Mouse (Mus musculus) ES-Bruce4 (cell line): ENCODE results near the gene Smim15. TPM values are rescaled to one million over a fixed set of nuclear protein-coding genes. Genes with fewer than 3 reads are reported as not detected.

Experiments
- H3K27ac ChIP-seq: 2 replicates; pipeline ENCODE4 v1.5.1; 2012; ENCODE audit warnings: low read length, inconsistent platforms; ENCODE audit not compliant: insufficient read depth
- H3K27me3 ChIP-seq: 2 replicates; pipeline ENCODE4 v1.6.1; 2012; ENCODE audit warnings: mild to moderate bottlenecking, low read length, inconsistent platforms; ENCODE audit not compliant: control insufficient read depth, poor library complexity, insufficient read depth, severe bottlenecking
- H3K36me3 ChIP-seq: 2 replicates; pipeline ENCODE4 v1.6.1; 2012; ENCODE audit warnings: inconsistent platforms, mild to moderate bottlenecking, low read length, moderate library complexity; ENCODE audit not compliant: control insufficient read depth, poor library complexity, insufficient read depth, severe bottlenecking
- H3K4me1 ChIP-seq: one replicate; pipeline ENCODE4 v1.8.1; 2011; ENCODE audit warnings: low read length; ENCODE audit not compliant: control insufficient read depth, insufficient read depth
- H3K4me3 ChIP-seq: 2 replicates; pipeline ENCODE4 v1.5.1; 2011; ENCODE audit warnings: low read depth, mild to moderate bottlenecking, low read length
- H3K9ac ChIP-seq: 2 replicates; pipeline ENCODE4 v1.6.1; 2012; ENCODE audit warnings: low read depth, mild to moderate bottlenecking, inconsistent platforms; ENCODE audit not compliant: poor library complexity, severe bottlenecking
- H3K9me3 ChIP-seq: replicated peaks from 2 replicates; pipeline ENCODE4 v1.6.1; 2012; ENCODE audit warnings: mild to moderate bottlenecking, low read length, inconsistent platforms; ENCODE audit not compliant: control insufficient read depth, poor library complexity, insufficient read depth, severe bottlenecking
- CTCF ChIP-seq: IDR thresholded peaks from one replicate; pipeline ENCODE4 v1.8.1; 2011; ENCODE audit warnings: low read depth, low read length
- EP300 ChIP-seq: IDR thresholded peaks from 2 replicates; pipeline ENCODE4 v1.6.1; 2011; ENCODE audit warnings: low read depth, low read length; ENCODE audit not compliant: insufficient read depth
- POLR2A ChIP-seq: IDR thresholded peaks from one replicate; pipeline ENCODE4 v1.8.1; 2011; ENCODE audit warnings: low read length; ENCODE audit not compliant: insufficient read depth
- polyA plus RNA-seq: library from polyadenylated mRNA; stranded (reverse); fragments of >200 nt; gene quantifications from 2 replicates; pipeline ENCODE4 v1.2.4, GENCODE M21; 2011; ENCODE audit warnings: low read depth; ENCODE audit not compliant: missing spikeins, insufficient read depth, insufficient read length

Smim15 gene
- polyA plus RNA-seq, 1 experiment: 101 TPM

DNA sequence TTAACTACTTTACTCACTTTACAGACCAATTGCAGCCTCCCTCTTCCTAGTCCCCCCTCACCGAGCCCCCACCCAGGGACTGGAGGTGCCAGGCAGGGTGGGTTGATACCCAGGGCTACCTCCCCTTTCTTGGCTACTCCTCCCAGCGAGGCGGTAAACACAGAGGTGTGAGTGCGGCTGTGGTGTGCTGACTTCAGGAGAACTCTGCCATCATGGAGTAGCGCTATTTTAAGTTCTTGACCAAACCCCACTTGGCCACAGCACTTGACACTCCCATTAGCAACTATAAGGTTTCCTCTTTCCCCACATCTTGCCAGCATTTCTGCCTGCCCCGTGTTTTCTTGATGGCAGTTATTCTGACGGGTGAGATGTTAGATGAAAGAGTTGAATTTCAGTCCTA is 52.2 kb downstream of the Smim15 start:
- TF ChIP-seq POLR2A (no peak), CTCF (no peak), EP300 (no peak)

More for the DNA sequence above, 52.2 kb downstream of the Smim15 start:
- Histone ChIP-seq H3K4me3 (no peak overlapping the region), H3K36me3 (no peaks in the 10 kb centered on the region), H3K27ac (no peak overlapping the region), H3K4me1 (no peaks in the 10 kb centered on the region), H3K27me3 (no peaks in the 10 kb centered on the region), H3K9me3 (no peaks in the 10 kb centered on the region), H3K9ac (no peak overlapping the region)

Other genes starting within 250 kb of the Smim15 start
- gene Ndufaf2, start 114.2 kb downstream of the Smim15 start, polyA plus RNA-seq: 77.4 and 103 TPM in 2 replicates
- gene Ercc8, start 114.3 kb downstream of the Smim15 start, polyA plus RNA-seq: 19.1 and 19.8 TPM in 2 replicates
- 11.8 and 13.8 TPM in 2 replicates for gene Elovl7, start 170.0 kb downstream of the Smim15 start, polyA plus RNA-seq